Mouse (Mus musculus): ENCODE results near the gene Grip1. TPM values are rescaled to one million over a fixed set of nuclear protein-coding genes. Genes with fewer than 3 reads are reported as not detected.

Gene Grip1
- polyA plus RNA-seq, 1 experiment from 2014 or later, result 16.2 TPM

DNA sequence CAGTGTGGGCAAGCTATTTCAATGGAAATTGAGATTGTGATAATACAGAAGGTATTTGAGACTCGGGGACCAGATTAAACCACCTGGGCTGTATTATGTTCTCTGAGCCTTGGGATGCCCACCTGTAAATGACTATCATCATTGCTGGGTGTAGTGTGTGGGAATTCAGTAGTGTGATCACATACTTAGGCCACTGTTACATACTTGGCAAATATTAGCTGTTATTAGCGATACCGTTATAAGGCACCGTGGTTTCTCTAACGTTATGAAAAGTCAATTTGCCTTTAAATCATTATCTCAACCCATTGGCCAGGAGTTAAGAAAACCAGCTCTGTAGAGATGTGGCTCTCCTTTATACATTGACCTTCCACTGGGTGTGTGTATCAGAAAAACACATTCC is 479.7 kb downstream of the Grip1 start:
- H3K36me3 ChIP-seq (ENCODE audit: control insufficient read depth, insufficient read depth, low read length), result no peaks in the 10 kb centered on the region
- H3K27ac ChIP-seq (ENCODE audit: low read depth, low read length), result no peak overlapping the region
- no peaks in the 10 kb centered on the region for H3K4me1 ChIP-seq (ENCODE audit: control insufficient read depth, insufficient read depth, low read length)
- WGBS, result 94% methylated on average over 5 of the region's 5 CpGs
- no peak overlapping the region for H3K9ac ChIP-seq (ENCODE audit: low read length)
- DNase-seq (ENCODE audit: low spot score) (no peak), ATAC-seq (ENCODE audit: insufficient read depth, low FRiP score, low TSS enrichment) (no peak)
- H3K4me3 ChIP-seq (ENCODE audit: low read depth, low read length), result no peak overlapping the region
- no peaks in the 10 kb centered on the region for H3K27me3 ChIP-seq (ENCODE audit: control insufficient read depth, insufficient read depth, low read length)
- no peak overlapping the region for H3K4me2 ChIP-seq (ENCODE audit: low read depth)
- H3K9me3 ChIP-seq (ENCODE audit: control insufficient read depth, low read length), result no peaks in the 10 kb centered on the region

GRCm38 (mm10) chr10:119935231-119935630 is 481.6 kb downstream of the Grip1 start:
- Histone ChIP-seq H3K27me3 (ENCODE audit: control insufficient read depth, insufficient read depth, low read length) (no peaks in the 10 kb centered on the region), H3K4me2 (ENCODE audit: low read depth) (no peak overlapping the region), H3K9me3 (ENCODE audit: control insufficient read depth, low read length) (no peaks in the 10 kb centered on the region), H3K9ac (ENCODE audit: low read length) (no peak overlapping the region), H3K4me1 (ENCODE audit: control insufficient read depth, insufficient read depth, low read length) (no peaks in the 10 kb centered on the region), H3K36me3 (ENCODE audit: control insufficient read depth, insufficient read depth, low read length) (no peaks in the 10 kb centered on the region), H3K4me3 (ENCODE audit: low read depth, low read length) (no peak overlapping the region), H3K27ac (ENCODE audit: low read depth, low read length) (no peak overlapping the region)
- ATAC-seq (ENCODE audit: insufficient read depth, low FRiP score, low TSS enrichment), result no peak
- DNase-seq (ENCODE audit: low spot score), result no peak
- WGBS, result 85% methylated on average over 6 of the region's 6 CpGs

DNA sequence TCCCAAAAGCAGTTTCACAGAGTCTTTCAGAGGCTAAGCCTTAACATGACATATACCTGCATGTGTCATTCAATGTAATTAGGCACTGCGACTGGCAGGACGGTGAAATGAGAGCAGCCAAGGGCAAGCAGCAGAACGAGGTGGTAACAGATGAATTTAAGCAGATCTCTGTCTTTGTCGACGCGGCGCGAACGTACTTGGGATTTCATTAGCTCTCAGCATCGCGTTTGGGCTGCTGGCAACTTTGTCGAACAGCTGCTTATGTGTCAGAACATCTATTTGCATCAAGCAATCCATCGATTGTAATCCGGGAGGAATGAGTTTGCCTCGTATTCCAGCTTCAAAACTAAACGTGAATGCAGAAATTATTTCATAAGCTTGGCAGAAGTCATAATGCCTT is 483.9 kb downstream of the Grip1 start:
- DNase-seq (ENCODE audit: low spot score), result no peak
- Histone ChIP-seq H3K4me1 (ENCODE audit: control insufficient read depth, insufficient read depth, low read length) (no peaks in the 10 kb centered on the region), H3K27ac (ENCODE audit: low read depth, low read length) (no peak overlapping the region), H3K36me3 (ENCODE audit: control insufficient read depth, insufficient read depth, low read length) (no peaks in the 10 kb centered on the region), H3K4me2 (ENCODE audit: low read depth) (no peak overlapping the region), H3K9me3 (ENCODE audit: control insufficient read depth, low read length) (no peaks in the 10 kb centered on the region), H3K4me3 (ENCODE audit: low read depth, low read length) (no peak overlapping the region), H3K9ac (ENCODE audit: low read length) (no peak overlapping the region), H3K27me3 (ENCODE audit: control insufficient read depth, insufficient read depth, low read length) (no peaks in the 10 kb centered on the region)
- 91% methylated on average over 16 of the region's 16 CpGs for WGBS
- no peak for ATAC-seq (ENCODE audit: insufficient read depth, low FRiP score, low TSS enrichment)

DNA sequence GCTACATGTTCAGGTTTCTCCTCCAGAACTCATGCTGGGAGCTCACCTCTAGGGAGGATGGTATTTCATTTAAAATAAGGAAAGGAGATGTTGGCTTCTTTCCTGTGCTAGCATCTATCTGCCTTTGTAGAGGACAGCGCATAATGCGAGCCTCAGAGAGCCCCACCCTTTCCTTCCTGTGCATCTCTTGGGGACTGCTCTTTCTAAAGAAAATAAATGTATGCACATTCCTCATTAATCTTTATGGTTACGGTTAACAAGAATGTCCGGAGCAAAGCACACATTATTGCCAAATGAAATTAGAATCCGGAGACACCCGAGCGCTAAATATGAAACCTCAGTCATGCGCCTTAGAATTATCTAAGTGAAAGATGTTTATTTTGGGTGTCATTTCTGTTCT is 490.3 kb downstream of the Grip1 start:
- no peaks in the 10 kb centered on the region for H3K36me3 ChIP-seq (ENCODE audit: control insufficient read depth, insufficient read depth, low read length)
- no peaks in the 10 kb centered on the region for H3K27me3 ChIP-seq (ENCODE audit: control insufficient read depth, insufficient read depth, low read length)
- no peak overlapping the region for H3K9ac ChIP-seq (ENCODE audit: low read length)
- ATAC-seq (ENCODE audit: insufficient read depth, low FRiP score, low TSS enrichment), result no peak
- no peak overlapping the region for H3K4me3 ChIP-seq (ENCODE audit: low read depth, low read length)
- no peak overlapping the region for H3K4me2 ChIP-seq (ENCODE audit: low read depth)
- 70% methylated on average over 8 of the region's 8 CpGs for WGBS
- H3K9me3 ChIP-seq (ENCODE audit: control insufficient read depth, low read length), result no peaks in the 10 kb centered on the region
- DNase-seq (ENCODE audit: low spot score), result no peak
- H3K27ac ChIP-seq (ENCODE audit: low read depth, low read length), result no peak overlapping the region
- H3K4me1 ChIP-seq (ENCODE audit: control insufficient read depth, insufficient read depth, low read length), result no peaks in the 10 kb centered on the region

- Histone ChIP-seq H3K9ac (ENCODE audit: low read length) (no peak overlapping the region), H3K9me3 (ENCODE audit: control insufficient read depth, low read length) (no peaks in the 10 kb centered on the region), H3K27ac (ENCODE audit: low read depth, low read length) (no peak overlapping the region), H3K4me1 (ENCODE audit: control insufficient read depth, insufficient read depth, low read length) (no peaks in the 10 kb centered on the region), H3K36me3 (ENCODE audit: control insufficient read depth, insufficient read depth, low read length) (0 out of 2 replicates have a peak, but pooled peaks cover under 1% of the 10 kb centered on the region), H3K27me3 (ENCODE audit: control insufficient read depth, insufficient read depth, low read length) (no peaks in the 10 kb centered on the region), H3K4me3 (ENCODE audit: low read depth, low read length) (no peak overlapping the region), H3K4me2 (ENCODE audit: low read depth) (no peak overlapping the region)
- ATAC-seq (ENCODE audit: insufficient read depth, low FRiP score, low TSS enrichment), result no peak
- no peak for DNase-seq (ENCODE audit: low spot score)
- 85% methylated on average over 6 of the region's 6 CpGs for WGBS
Observed at GRCm38 (mm10) chr10:119951460-119951859, 497.8 kb downstream of the Grip1 start.

GRCm38 (mm10) chr10:119957260-119957955 is 503.8 kb downstream of the Grip1 start:
- 91% methylated on average over 17 of the region's 17 CpGs for WGBS

GRCm38 (mm10) chr10:119960915-119961314 is 507.3 kb downstream of the Grip1 start:
- Histone ChIP-seq H3K4me2 (ENCODE audit: low read depth) (no peak overlapping the region), H3K9ac (ENCODE audit: low read length) (no peak overlapping the region), H3K36me3 (ENCODE audit: control insufficient read depth, insufficient read depth, low read length) (0 out of 2 replicates have a peak, but pooled peaks cover 2% of the 10 kb centered on the region), H3K4me3 (ENCODE audit: low read depth, low read length) (no peak overlapping the region), H3K4me1 (ENCODE audit: control insufficient read depth, insufficient read depth, low read length) (no peaks in the 10 kb centered on the region), H3K27ac (ENCODE audit: low read depth, low read length) (no peak overlapping the region), H3K9me3 (ENCODE audit: control insufficient read depth, low read length) (no peaks in the 10 kb centered on the region), H3K27me3 (ENCODE audit: control insufficient read depth, insufficient read depth, low read length) (no peaks in the 10 kb centered on the region)
- no peak for ATAC-seq (ENCODE audit: insufficient read depth, low FRiP score, low TSS enrichment)
- DNase-seq (ENCODE audit: low spot score), result no peak
- WGBS, result 88% methylated on average over 3 of the region's 3 CpGs

More at GRCm38 (mm10) chr10:119957260-119957955, 503.8 kb downstream of the Grip1 start:
- Histone ChIP-seq H3K36me3 (ENCODE audit: control insufficient read depth, insufficient read depth, low read length) (0 out of 2 replicates have a peak, but pooled peaks cover 2% of the 10 kb centered on the region), H3K27ac (ENCODE audit: low read depth, low read length) (no peak overlapping the region), H3K9ac (ENCODE audit: low read length) (no peak overlapping the region), H3K4me1 (ENCODE audit: control insufficient read depth, insufficient read depth, low read length) (no peaks in the 10 kb centered on the region), H3K4me2 (ENCODE audit: low read depth) (no peak overlapping the region), H3K9me3 (ENCODE audit: control insufficient read depth, low read length) (no peaks in the 10 kb centered on the region), H3K27me3 (ENCODE audit: control insufficient read depth, insufficient read depth, low read length) (no peaks in the 10 kb centered on the region), H3K4me3 (ENCODE audit: low read depth, low read length) (no peak overlapping the region)
- DNase-seq (ENCODE audit: low spot score) (no peak), ATAC-seq (ENCODE audit: insufficient read depth, low FRiP score, low TSS enrichment) (no peak)

DNA sequence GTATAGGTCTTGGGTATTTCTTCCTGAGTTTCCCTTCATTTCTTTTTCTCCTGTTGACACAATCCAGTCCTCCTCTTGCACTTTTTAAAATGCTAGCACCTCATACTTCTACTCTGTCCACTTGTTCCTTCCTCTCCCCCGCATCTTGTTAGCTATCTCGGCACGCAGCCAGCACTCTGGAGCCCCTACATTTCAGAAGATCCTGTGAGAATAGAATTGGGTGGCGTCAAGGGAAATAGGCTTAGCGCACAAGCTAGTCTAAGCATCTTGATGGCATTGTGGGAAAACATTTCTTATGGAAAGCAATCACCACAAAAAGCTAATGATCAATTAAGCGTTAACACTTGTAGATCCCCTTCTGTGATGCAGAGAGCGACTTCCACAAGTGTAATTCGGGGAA is 512.7 kb downstream of the Grip1 start:
- Histone ChIP-seq H3K9me3 (ENCODE audit: control insufficient read depth, low read length) (no peaks in the 10 kb centered on the region), H3K27ac (ENCODE audit: low read depth, low read length) (no peak overlapping the region), H3K36me3 (ENCODE audit: control insufficient read depth, insufficient read depth, low read length) (no peaks in the 10 kb centered on the region), H3K27me3 (ENCODE audit: control insufficient read depth, insufficient read depth, low read length) (no peaks in the 10 kb centered on the region), H3K4me3 (ENCODE audit: low read depth, low read length) (no peak overlapping the region), H3K4me2 (ENCODE audit: low read depth) (no peak overlapping the region), H3K4me1 (ENCODE audit: control insufficient read depth, insufficient read depth, low read length) (no peaks in the 10 kb centered on the region), H3K9ac (ENCODE audit: low read length) (no peak overlapping the region)
- DNase-seq (ENCODE audit: low spot score), result no peak
- WGBS, result 74% methylated on average over 8 of the region's 8 CpGs
- no peak for ATAC-seq (ENCODE audit: insufficient read depth, low FRiP score, low TSS enrichment)

GRCm38 (mm10) chr10:119979396-119979795 is 525.8 kb downstream of the Grip1 start:
- no peak overlapping the region for H3K4me3 ChIP-seq (ENCODE audit: low read depth, low read length)
- H3K4me2 ChIP-seq (ENCODE audit: low read depth), result no peak overlapping the region
- no peaks in the 10 kb centered on the region for H3K9me3 ChIP-seq (ENCODE audit: control insufficient read depth, low read length)
- DNase-seq (ENCODE audit: low spot score), result no peak
- no peak overlapping the region for H3K27ac ChIP-seq (ENCODE audit: low read depth, low read length)
- WGBS, result 76% methylated on average over 8 of the region's 8 CpGs
- H3K36me3 ChIP-seq (ENCODE audit: control insufficient read depth, insufficient read depth, low read length), result no peaks in the 10 kb centered on the region
- no peaks in the 10 kb centered on the region for H3K4me1 ChIP-seq (ENCODE audit: control insufficient read depth, insufficient read depth, low read length)
- no peak overlapping the region for H3K9ac ChIP-seq (ENCODE audit: low read length)
- ATAC-seq (ENCODE audit: insufficient read depth, low FRiP score, low TSS enrichment), result no peak
- H3K27me3 ChIP-seq (ENCODE audit: control insufficient read depth, insufficient read depth, low read length), result no peaks in the 10 kb centered on the region

All from neural tube, embryonic 11.5 days (tissue).